Mouse (Mus musculus) erythroblast, embryonic 14.5 days (primary cell): ENCODE data around the gene Adprm.

ENCODE experiments used
- GATA1 ChIP-seq: IDR thresholded peaks from 2 replicates; pipeline ENCODE4 v1.6.1; 2012; ENCODE audit warnings: low read length, inconsistent platforms, mixed read lengths
- TAL1 ChIP-seq: IDR thresholded peaks from 3 replicates; pipeline ENCODE4 v1.6.1; 2012; ENCODE audit warnings: low read length, inconsistent platforms, mixed read lengths

DNA sequence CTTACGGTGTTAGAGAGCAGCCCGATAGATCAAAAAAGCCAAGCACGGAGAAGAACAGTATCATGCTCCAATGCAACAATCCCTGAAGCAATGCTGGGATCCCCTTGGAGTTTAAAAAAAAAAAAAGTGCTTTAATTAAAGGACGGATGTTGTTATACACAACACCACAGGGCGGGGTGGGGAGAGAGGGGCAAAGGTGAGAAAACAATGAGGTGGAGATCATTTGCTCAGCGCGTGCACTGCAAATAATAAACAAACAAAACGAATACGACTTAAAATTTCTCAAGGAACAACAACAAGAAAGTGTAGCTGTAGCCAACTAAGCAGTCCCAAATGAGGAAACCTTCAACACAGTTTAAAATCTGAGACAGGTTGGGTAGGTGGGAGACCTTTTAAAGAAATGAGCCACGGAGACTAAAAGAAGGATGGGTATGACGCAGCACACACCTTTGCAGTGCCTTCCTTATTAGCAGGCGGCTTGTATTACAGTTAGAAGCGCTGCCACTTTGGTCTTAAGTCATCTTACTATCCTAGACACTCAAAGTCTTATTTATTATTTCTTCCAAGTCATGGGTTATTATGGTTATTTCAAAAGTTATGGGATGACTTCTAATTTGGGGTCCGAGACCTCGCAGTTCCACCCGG lies 596 bp downstream of the Adprm start:
- TF ChIP-seq TAL1: no peak
- TF ChIP-seq GATA1: no peak
